Mouse (Mus musculus) midbrain, postnatal 0 days (tissue): Measurements from ENCODE around the gene Rrm2. TPM values are rescaled to one million over a fixed set of nuclear protein-coding genes. Genes with fewer than 3 reads are reported as not detected.

Experiments used
- ATAC-seq: fragments of 200-750 bp; cut with Nextera tagmentation; 2 replicates; pipeline ENCODE4 v1.8.0; 2017; ENCODE audit warnings: moderate number of reproducible peaks, mild to moderate bottlenecking, moderate TSS enrichment, moderate library complexity; ENCODE audit not compliant: low FRiP score
- DNase-seq: peaks from one replicate; pipeline ENCODE4 v3.0.0-alpha.2; 2015; ENCODE audit warnings: low spot score
- H3K27ac ChIP-seq: fragments of 300-500 bp; sonication (generic); 2 replicates; pipeline ENCODE4 v1.5.1; 2014; ENCODE audit warnings: low read depth, mild to moderate bottlenecking, low read length, mixed read lengths
- H3K27me3 ChIP-seq: fragments of 300-500 bp; sonication (generic); 2 replicates; pipeline ENCODE4 v1.6.1; 2014; ENCODE audit warnings: low read length, control low read depth, mixed read lengths; ENCODE audit not compliant: insufficient read depth
- H3K36me3 ChIP-seq: fragments of 300-500 bp; sonication (generic); 2 replicates; pipeline ENCODE4 v1.6.1; 2014; ENCODE audit warnings: low read length, control low read depth, mixed read lengths; ENCODE audit not compliant: insufficient read depth
- H3K4me1 ChIP-seq: fragments of 300-500 bp; sonication (generic); 2 replicates; pipeline ENCODE4 v1.6.1; 2014; ENCODE audit warnings: mild to moderate bottlenecking, control low read depth, antibody characterized with exemption, low read length, mixed read lengths; ENCODE audit not compliant: insufficient read depth
- H3K4me2 ChIP-seq: fragments of 300-500 bp; sonication (generic); 2 replicates; pipeline ENCODE4 v1.6.1; 2014; ENCODE audit warnings: low read depth, mild to moderate bottlenecking, low read length, mixed read lengths; ENCODE audit not compliant: poor library complexity, severe bottlenecking
- H3K4me3 ChIP-seq: fragments of 300-500 bp; sonication (generic); 2 replicates; pipeline ENCODE4 v1.5.1; 2014; ENCODE audit warnings: low read depth, mild to moderate bottlenecking, low read length, moderate library complexity
- H3K9ac ChIP-seq: fragments of 300-500 bp; sonication (generic); replicated peaks from 2 replicates; pipeline ENCODE4 v1.6.1; 2014; ENCODE audit warnings: mild to moderate bottlenecking, low read length, moderate library complexity, mixed read lengths; ENCODE audit not compliant: poor library complexity, severe bottlenecking
- H3K9me3 ChIP-seq: fragments of 300-500 bp; sonication (generic); 2 replicates; pipeline ENCODE4 v1.6.1; 2016; ENCODE audit warnings: low read length, control low read depth
- CTCF ChIP-seq: IDR thresholded peaks from 2 replicates; pipeline ENCODE4 v1.5.1; 2016; ENCODE audit warnings: antibody characterized with exemption, mild to moderate bottlenecking
- WGBS: fragments of 180-500 bp; shearing (Covaris S2); extraction: QIAGEN DNeasy Blood & Tissue Kit; methylation state at CpG from one replicate; pipeline ENCODE4 v1.1.7; 2014; 5-methylcytosine and 5-hydroxymethylcytosine counted together
- polyA plus RNA-seq: library from polyadenylated mRNA; unstranded; fragments of >200 nt; fragmentation: Nextera tagmentation; extraction: Ambion mirVana; gene quantifications from 2 replicates; pipeline ENCODE4 v1.2.1, GENCODE M21; 2015
- total RNA-seq: library from RNA; depleted of rRNA; stranded (reverse); fragments of >200 nt; gene quantifications from 2 replicates; pipeline ENCODE4 v1.2.3, GENCODE M21; 2014; rRNA removed

Rrm2 gene
- 9.7 and 15.1 TPM in 2 replicates for total RNA-seq
- polyA plus RNA-seq: 23.1 and 23.4 TPM in 2 replicates

GRCm38 (mm10) chr12:24707954-24708823, at the start of gene Rrm2:
Rrm2 (plus strand) TSS chr12:24708241.
- H3K4me2 ChIP-seq: peak within 1 kb of the TSS; percentile 91
- H3K27me3 ChIP-seq: 0 out of 2 replicates have a peak, but pooled peaks cover 3% of the 10 kb centered on the region
- ATAC-seq (peak; percentile 91), DNase-seq (peak; percentile 93)
- H3K27ac ChIP-seq: peak within 1 kb of the TSS; percentile 58; the same call in 1 of the 2 replicates
- H3K4me1 ChIP-seq: peaks cover 5% of the 10 kb centered on the region; the same call in 1 of the 2 replicates
- TF ChIP-seq CTCF: peak; percentile 85
- no peaks in the 10 kb centered on the region for H3K9me3 ChIP-seq
- H3K36me3 ChIP-seq: no peaks in the 10 kb centered on the region; the same call in 1 of the 2 replicates
- under 1% methylated on average over 77 of the region's 83 CpGs for WGBS
- peak within 1 kb of the TSS; percentile 58 for H3K4me3 ChIP-seq
- H3K9ac ChIP-seq: peak within 1 kb of the TSS; percentile 69

- no peak overlapping the region for H3K4me2 ChIP-seq
- no peak overlapping the region for H3K4me3 ChIP-seq
- no peaks in the 10 kb centered on the region for H3K9me3 ChIP-seq
- no peaks in the 10 kb centered on the region; the same call in 1 of the 2 replicates for H3K4me1 ChIP-seq
- no peak overlapping the region for H3K9ac ChIP-seq
- DNase-seq (no peak), ATAC-seq (no peak)
- H3K27ac ChIP-seq: no peak overlapping the region
- WGBS: 92% methylated on average over 4 of the region's 4 CpGs
- TF ChIP-seq CTCF: no peak
- peaks cover 49% of the 10 kb centered on the region for H3K36me3 ChIP-seq
- H3K27me3 ChIP-seq: no peaks in the 10 kb centered on the region
These were observed 49.0 kb upstream of the Rrm2 start for GRCm38 (mm10) chr12:24658998-24659397.

GRCm38 (mm10) chr12:24659923-24660322, 48.1 kb upstream of the Rrm2 start:
- Histone ChIP-seq H3K27me3 (no peaks in the 10 kb centered on the region), H3K27ac (no peak overlapping the region), H3K9me3 (no peaks in the 10 kb centered on the region), H3K4me3 (no peak overlapping the region), H3K9ac (no peak overlapping the region), H3K36me3 (peaks cover 41% of the 10 kb centered on the region), H3K4me1 (no peaks in the 10 kb centered on the region; the same call in 1 of the 2 replicates), H3K4me2 (no peak overlapping the region)
- DNase-seq (no peak), ATAC-seq (no peak)
- TF ChIP-seq CTCF: no peak
- 94% methylated on average over 9 of the region's 9 CpGs for WGBS

- no peak for DNase-seq
- no peak for ATAC-seq
- 88% methylated on average over 4 of the region's 4 CpGs for WGBS
- H3K9ac ChIP-seq: no peak overlapping the region
- no peaks in the 10 kb centered on the region for H3K9me3 ChIP-seq
- H3K4me3 ChIP-seq: no peak overlapping the region
- H3K4me2 ChIP-seq: no peak overlapping the region
- no peaks in the 10 kb centered on the region for H3K27me3 ChIP-seq
- H3K36me3 ChIP-seq: peaks cover 31% of the 10 kb centered on the region
- no peak overlapping the region for H3K27ac ChIP-seq
- no peaks in the 10 kb centered on the region; the same call in 1 of the 2 replicates for H3K4me1 ChIP-seq
- TF ChIP-seq CTCF: no peak
These were observed 46.9 kb upstream of the Rrm2 start for GRCm38 (mm10) chr12:24661100-24661499.

GRCm38 (mm10) chr12:24662131-24662530, 45.9 kb upstream of the Rrm2 start:
- H3K27ac ChIP-seq: no peak overlapping the region
- no peak for DNase-seq
- no peaks in the 10 kb centered on the region for H3K9me3 ChIP-seq
- H3K27me3 ChIP-seq: no peaks in the 10 kb centered on the region
- no peak overlapping the region for H3K9ac ChIP-seq
- H3K4me3 ChIP-seq: no peak overlapping the region
- H3K4me2 ChIP-seq: no peak overlapping the region
- TF ChIP-seq CTCF: no peak
- no peak for ATAC-seq
- H3K4me1 ChIP-seq: no peaks in the 10 kb centered on the region
- peaks cover 25% of the 10 kb centered on the region for H3K36me3 ChIP-seq
- 91% methylated on average over 5 of the region's 5 CpGs for WGBS

- Histone ChIP-seq H3K4me1 (peaks cover 4% of the 10 kb centered on the region; the same call in 1 of the 2 replicates), H3K9me3 (no peaks in the 10 kb centered on the region), H3K4me3 (peak overlapping the region; percentile 76), H3K9ac (peak overlapping the region; percentile 81), H3K4me2 (peak overlapping the region; percentile 94), H3K27me3 (peaks cover 7% of the 10 kb centered on the region; the same call in 1 of the 2 replicates), H3K36me3 (no peaks in the 10 kb centered on the region), H3K27ac (no peak overlapping the region)
- TF ChIP-seq CTCF: no peak
- WGBS: 21% methylated on average over 9 of the region's 9 CpGs
- ATAC-seq: no peak
- DNase-seq: no peak
These were observed 27.9 kb upstream of the Rrm2 start for GRCm38 (mm10) chr12:24680096-24680491.
